Mouse (Mus musculus) cerebellum, adult 2 months (tissue): ENCODE results near the gene Mtcp1. TPM values are rescaled to one million over a fixed set of nuclear protein-coding genes. Genes with fewer than 3 reads are reported as not detected.

Experiments
- DNase-seq, 2 experiments: peaks; one replicate each; pipeline ENCODE4 v3.0.0; 2021
- H3K27ac ChIP-seq: fragments of 200-500 bp; 2 replicates; pipeline ENCODE4 v1.5.1; 2012; ENCODE audit warnings: low read length, control low read depth, inconsistent platforms; ENCODE audit not compliant: insufficient read depth
- H3K27me3 ChIP-seq: fragments of 200-500 bp; 2 replicates; pipeline ENCODE4 v1.6.1; 2012; ENCODE audit warnings: inconsistent platforms, mild to moderate bottlenecking, low read length, moderate library complexity; ENCODE audit not compliant: control insufficient read depth, insufficient read depth
- H3K4me1 ChIP-seq: fragments of 200-500 bp; 2 replicates; pipeline ENCODE4 v1.6.1; 2011; ENCODE audit warnings: low read length; ENCODE audit not compliant: control insufficient read depth, insufficient read depth
- H3K4me3 ChIP-seq: fragments of 200-500 bp; replicated peaks from 2 replicates; pipeline ENCODE3; 2011; ENCODE audit warnings: mild to moderate bottlenecking, low read depth, low read length, control low read depth; ENCODE audit not compliant: insufficient read depth
- CTCF ChIP-seq: fragments of 200-500 bp; IDR thresholded peaks from 2 replicates; pipeline ENCODE4 v1.5.1; 2011; ENCODE audit warnings: low read depth, mild to moderate bottlenecking, control low read depth, low read length, moderate library complexity, borderline replicate concordance; ENCODE audit not compliant: insufficient read depth
- POLR2A ChIP-seq: fragments of 200-500 bp; IDR thresholded peaks from 2 replicates; pipeline ENCODE4 v1.6.1; 2011; ENCODE audit warnings: low read length, control low read depth, borderline replicate concordance; ENCODE audit not compliant: insufficient read depth
- WGBS: fragments of 180-500 bp; shearing (Covaris S2); methylation state at CpG from one replicate; pipeline ENCODE4 v1.1.7; 2018; 5-methylcytosine and 5-hydroxymethylcytosine counted together
- polyA plus RNA-seq: library from polyadenylated mRNA; depleted of rRNA; stranded (reverse); fragments of >200 nt; gene quantifications from 2 replicates; pipeline ENCODE4 v1.2.3, GENCODE M21; 2012; rRNA removed

Gene Mtcp1
- polyA plus RNA-seq: 8.3 and 10.1 TPM in 2 replicates

DNA sequence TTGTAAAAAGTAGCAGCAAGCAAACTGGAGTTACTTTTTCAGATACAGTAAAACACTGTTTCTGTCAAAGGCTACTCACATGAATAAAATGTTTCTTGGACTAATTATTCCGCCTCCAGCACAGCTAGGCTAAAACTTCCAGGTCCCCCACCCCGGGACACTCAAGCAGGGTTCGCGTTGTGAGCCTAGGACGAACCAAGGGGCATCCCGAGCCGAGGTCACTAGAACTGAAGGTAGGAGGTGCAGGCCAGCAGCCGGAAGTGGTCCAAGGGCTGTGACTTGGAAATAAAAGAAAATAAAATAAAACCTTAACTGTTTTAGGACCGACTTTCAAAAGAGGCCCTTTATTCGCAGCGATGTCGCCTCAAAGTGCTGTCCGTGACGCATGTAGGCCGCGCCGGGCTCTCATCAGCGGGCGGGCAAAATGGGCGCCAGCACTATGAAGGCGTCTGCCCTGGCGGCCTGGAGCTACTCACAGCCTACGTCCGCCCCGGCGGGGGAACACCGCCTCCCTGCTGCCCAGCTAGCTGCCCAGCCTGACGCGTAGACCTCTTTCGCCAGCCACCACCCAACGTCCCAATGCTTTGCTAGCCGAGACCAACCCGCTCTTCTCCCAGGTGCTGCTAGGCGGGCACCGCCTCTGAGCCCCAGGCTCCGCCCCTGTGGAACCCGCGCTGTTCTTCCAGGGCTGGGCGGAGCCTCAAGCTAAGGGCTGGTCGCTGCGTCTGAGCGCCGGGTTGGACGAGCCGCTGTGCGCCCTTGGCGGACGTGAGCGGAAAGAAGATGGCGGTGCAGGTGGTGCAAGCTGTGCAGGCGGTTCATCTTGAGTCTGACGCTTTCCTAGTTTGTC is at the start of gene Mtcp1, which contains the start of the genes Cmc4 and Brcc3:
Gene Mtcp1 (minus strand): TSS at position 653 of the 850 bp plus-strand sequence.
Gene Cmc4 (minus strand): TSS at position 649 of the 850 bp plus-strand sequence.
Gene Brcc3 (plus strand): TSS at position 693 of the 850 bp plus-strand sequence.
- peak; percentile 88 to 92 for DNase-seq
- Histone ChIP-seq H3K27ac (peak within 1 kb of the TSS; percentile 68; the same call in 1 of the 2 replicates), H3K4me3 (peak within 1 kb of the TSS; percentile 84), H3K4me1 (no peaks in the 10 kb centered on the region), H3K27me3 (no peaks in the 10 kb centered on the region)
- no peak for TF ChIP-seq CTCF
- peak; percentile 75; the same call in 1 of the 2 replicates for TF ChIP-seq POLR2A
- 4% methylated on average over 52 of the region's 52 CpGs for WGBS

GRCm38 (mm10) chrX:75454597-75454996 is 38.2 kb upstream of the Mtcp1 start:
- H3K27me3 ChIP-seq: no peaks in the 10 kb centered on the region
- no peak overlapping the region for H3K4me3 ChIP-seq
- WGBS: 89% methylated on average over 1 of the region's 1 CpGs
- no peak overlapping the region for H3K27ac ChIP-seq
- TF ChIP-seq POLR2A (no peak), CTCF (no peak)
- DNase-seq: no peak
- H3K4me1 ChIP-seq: no peaks in the 10 kb centered on the region

- Histone ChIP-seq H3K27ac (no peak overlapping the region), H3K4me1 (no peaks in the 10 kb centered on the region), H3K27me3 (no peaks in the 10 kb centered on the region), H3K4me3 (no peak overlapping the region)
- TF ChIP-seq POLR2A (no peak), CTCF (no peak)
- DNase-seq: no peak
- WGBS: 100% methylated on average over 1 of the region's 1 CpGs
These were observed 6.7 kb downstream of the Mtcp1 start for GRCm38 (mm10) chrX:75409711-75410110.

GRCm38 (mm10) chrX:75403350-75403749 is 13.0 kb downstream of the Mtcp1 start:
- H3K27me3 ChIP-seq: no peaks in the 10 kb centered on the region
- no peak overlapping the region for H3K4me3 ChIP-seq
- no peak for TF ChIP-seq CTCF
- no peak for TF ChIP-seq POLR2A
- H3K27ac ChIP-seq: no peak overlapping the region
- no peaks in the 10 kb centered on the region for H3K4me1 ChIP-seq
- DNase-seq: no peak

DNA sequence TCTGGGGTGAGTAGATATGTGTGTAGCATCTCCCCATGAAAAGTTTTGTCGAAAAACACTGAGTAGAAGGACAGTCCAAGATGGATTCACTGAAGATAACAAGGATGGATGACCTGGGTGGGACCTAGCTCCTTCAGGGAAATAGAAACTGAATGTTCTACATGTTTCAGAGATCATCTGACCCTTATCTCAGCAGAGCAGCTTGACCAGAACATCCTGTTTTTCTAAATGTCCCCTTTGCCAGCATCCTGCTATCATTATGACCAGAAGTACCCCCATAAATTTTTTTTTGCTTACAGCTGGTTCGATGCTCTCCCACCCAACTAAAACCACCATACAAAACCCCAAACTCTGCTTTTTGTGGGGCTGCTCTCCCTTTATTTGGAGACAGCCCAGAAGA is 13.7 kb downstream of the Mtcp1 start:
- no peak for TF ChIP-seq CTCF

DNA sequence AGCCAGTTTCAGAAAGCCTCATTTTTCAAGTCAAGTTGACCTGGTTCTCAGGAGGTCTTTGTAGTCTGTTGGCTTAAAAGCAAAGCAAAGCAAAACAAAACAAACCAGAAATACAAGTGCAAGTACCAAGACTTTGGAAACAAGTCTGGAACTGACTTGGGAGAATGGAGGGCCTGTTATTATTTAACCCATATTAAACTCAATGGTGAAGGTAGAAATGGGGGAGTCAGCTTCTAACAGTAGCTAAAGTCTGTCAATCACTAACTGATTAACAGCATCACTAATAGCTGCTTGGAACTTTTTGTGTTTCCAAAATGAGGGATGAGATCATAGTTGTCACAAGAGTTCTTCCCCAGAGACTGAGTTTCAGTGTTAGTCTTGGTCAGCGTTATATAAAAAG is 16.9 kb downstream of the Mtcp1 start:
- 90% methylated on average over 1 of the region's 1 CpGs for WGBS

More for the DNA sequence above, 13.7 kb downstream of the Mtcp1 start:
- Histone ChIP-seq H3K4me3 (no peak overlapping the region), H3K4me1 (no peaks in the 10 kb centered on the region), H3K27ac (no peak overlapping the region), H3K27me3 (no peaks in the 10 kb centered on the region)
- no peak for DNase-seq
- 90% methylated on average over 2 of the region's 2 CpGs for WGBS

DNA sequence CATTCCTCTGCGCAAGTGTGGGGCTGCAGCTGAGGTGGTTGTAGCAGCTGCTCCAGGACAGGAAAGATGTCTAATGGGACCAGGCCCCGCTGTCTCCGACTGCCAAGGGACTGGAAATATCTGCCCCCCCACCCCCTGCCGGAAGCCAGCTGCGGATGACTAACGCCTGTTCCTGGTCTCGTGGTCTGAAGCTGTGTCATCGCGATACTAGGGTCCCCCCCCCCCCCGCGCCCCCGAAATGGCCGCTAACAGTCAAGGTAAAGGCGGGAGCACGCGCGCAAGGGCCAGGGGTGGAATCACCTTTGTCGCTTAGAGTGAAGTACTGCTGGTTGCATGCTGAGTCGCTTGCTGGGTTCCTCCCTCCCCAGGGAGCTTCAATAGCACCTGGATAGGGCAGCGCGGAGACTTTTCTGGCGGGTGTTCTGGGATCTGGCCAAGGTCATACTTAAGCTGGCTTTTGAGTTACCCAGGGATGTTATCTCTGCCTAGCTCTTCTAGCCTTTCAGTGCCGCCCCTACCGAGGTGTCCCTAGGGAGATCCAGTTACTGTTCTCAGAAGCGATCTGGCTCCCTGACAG is 34.1 kb downstream of the Mtcp1 start, which contains the start of the genes Fundc2 and F8:
Gene Fundc2 (plus strand): TSS at position 205 of the 577 bp plus-strand sequence.
Gene F8 (minus strand): TSS at position 421 of the 577 bp plus-strand sequence.
- peak within 1 kb of the TSS; percentile 87 for H3K27ac ChIP-seq

More for the DNA sequence above, 16.9 kb downstream of the Mtcp1 start:
- no peak for TF ChIP-seq POLR2A
- TF ChIP-seq CTCF: no peak
- DNase-seq: no peak
- Histone ChIP-seq H3K27me3 (no peaks in the 10 kb centered on the region), H3K4me3 (no peak overlapping the region), H3K4me1 (no peaks in the 10 kb centered on the region), H3K27ac (no peak overlapping the region)

More for the DNA sequence above, 34.1 kb downstream of the Mtcp1 start, which contains the start of the genes Fundc2 and F8:
- no peak for TF ChIP-seq POLR2A
- no peak for TF ChIP-seq CTCF
- Histone ChIP-seq H3K4me1 (no peaks in the 10 kb centered on the region), H3K27me3 (no peaks in the 10 kb centered on the region), H3K4me3 (peak within 1 kb of the TSS; percentile 99)
- WGBS: 3% methylated on average over 25 of the region's 25 CpGs
- DNase-seq: peak; percentile 63 to 82
